Mouse (Mus musculus): ENCODE data around the gene BC052040.

BC052040 gene

GRCm38 (mm10) chr2:115581241-115581988, at the start of gene BC052040:
BC052040 (plus strand) TSS chr2:115581716.
- DNase-seq, result peak; percentile 91 to 92

GRCm38 (mm10) chr2:115538009-115538690, 43.4 kb upstream of the BC052040 start:
- no peak for DNase-seq

- DNase-seq, result no peak
These were observed 42.7 kb upstream of the BC052040 start for GRCm38 (mm10) chr2:115538691-115539283.

- DNase-seq, result no peak
These were observed 41.8 kb upstream of the BC052040 start for GRCm38 (mm10) chr2:115539731-115540130.

GRCm38 (mm10) chr2:115542401-115543123, 39.0 kb upstream of the BC052040 start:
- DNase-seq, result no peak

- no peak for DNase-seq
These were observed 38.3 kb upstream of the BC052040 start for GRCm38 (mm10) chr2:115543212-115543611.

- peak in 1 of 2 experiments; percentile 4 for DNase-seq
These were observed 29.6 kb upstream of the BC052040 start for GRCm38 (mm10) chr2:115551901-115552300.

GRCm38 (mm10) chr2:115562155-115562827, 19.2 kb upstream of the BC052040 start:
- no peak for DNase-seq

- no peak for DNase-seq
These were observed 18.0 kb upstream of the BC052040 start for GRCm38 (mm10) chr2:115563436-115564093.

- DNase-seq, result no peak
These were observed 9.5 kb upstream of the BC052040 start for GRCm38 (mm10) chr2:115571996-115572395.

GRCm38 (mm10) chr2:115574802-115575201, 6.7 kb upstream of the BC052040 start:
- DNase-seq, result no peak

- no peak for DNase-seq
These were observed 2.2 kb upstream of the BC052040 start for GRCm38 (mm10) chr2:115579171-115579900.

GRCm38 (mm10) chr2:115579976-115580375, 1.5 kb upstream of the BC052040 start:
- DNase-seq, result no peak

GRCm38 (mm10) chr2:115581989-115582608, 583 bp downstream of the BC052040 start:
- no peak for DNase-seq

GRCm38 (mm10) chr2:115583776-115584175, 2.3 kb downstream of the BC052040 start:
- DNase-seq, result no peak

- no peak for DNase-seq
These were observed 9.1 kb downstream of the BC052040 start for GRCm38 (mm10) chr2:115590602-115591001.

GRCm38 (mm10) chr2:115592651-115593119, 11.2 kb downstream of the BC052040 start:
- peak; percentile 58 to 68 for DNase-seq

GRCm38 (mm10) chr2:115597017-115597416, 15.5 kb downstream of the BC052040 start:
- no peak for DNase-seq

GRCm38 (mm10) chr2:115598266-115598665, 16.8 kb downstream of the BC052040 start:
- no peak for DNase-seq

GRCm38 (mm10) chr2:115600724-115601123, 19.2 kb downstream of the BC052040 start:
- no peak for DNase-seq

- DNase-seq, result no peak
These were observed 19.8 kb downstream of the BC052040 start for GRCm38 (mm10) chr2:115601280-115601679.
